Mouse (Mus musculus) forebrain, embryonic 11.5 days (tissue): Measurements from ENCODE around the gene Lrrk1. TPM values are rescaled to one million over a fixed set of nuclear protein-coding genes. Genes with fewer than 3 reads are reported as not detected.

Experiments used
- ATAC-seq: fragments of 200-750 bp; cut with Nextera tagmentation; replicated peaks from 2 replicates; pipeline ENCODE4 v1.8.0; 2017; ENCODE audit warnings: moderate TSS enrichment; ENCODE audit not compliant: low FRiP score
- DNase-seq: peaks from one replicate; pipeline ENCODE4 v3.0.0-alpha.2; 2017; ENCODE audit warnings: low spot score
- H3K27ac ChIP-seq: fragments of 300-500 bp; sonication (generic); 2 replicates; pipeline ENCODE4 v1.5.1; 2014; ENCODE audit warnings: low read depth, low read length
- H3K27me3 ChIP-seq: fragments of 300-500 bp; sonication (generic); 2 replicates; pipeline ENCODE4 v1.6.1; 2014; ENCODE audit warnings: mild to moderate bottlenecking, low read length, mixed read lengths; ENCODE audit not compliant: control insufficient read depth, insufficient read depth
- H3K36me3 ChIP-seq: fragments of 300-500 bp; sonication (generic); 2 replicates; pipeline ENCODE4 v1.6.1; 2014; ENCODE audit warnings: mild to moderate bottlenecking, low read length, moderate library complexity, mixed read lengths; ENCODE audit not compliant: control insufficient read depth, insufficient read depth
- H3K4me1 ChIP-seq: fragments of 300-500 bp; sonication (generic); replicated peaks from 2 replicates; pipeline ENCODE4 v1.6.1; 2014; ENCODE audit warnings: low read length, mixed read lengths; ENCODE audit not compliant: control insufficient read depth, insufficient read depth
- H3K4me2 ChIP-seq: fragments of 300-500 bp; sonication (generic); 2 replicates; pipeline ENCODE4 v1.6.1; 2014; ENCODE audit warnings: low read depth, mild to moderate bottlenecking, low read length, moderate library complexity, mixed read lengths; ENCODE audit not compliant: severe bottlenecking
- H3K4me3 ChIP-seq: fragments of 300-500 bp; sonication (generic); 2 replicates; pipeline ENCODE4 v1.5.1; 2014; ENCODE audit warnings: low read depth, low read length
- H3K9ac ChIP-seq: fragments of 300-500 bp; sonication (generic); 2 replicates; pipeline ENCODE4 v1.6.1; 2014; ENCODE audit warnings: low read length
- H3K9me3 ChIP-seq: fragments of 300-500 bp; sonication (generic); 2 replicates; pipeline ENCODE4 v1.6.1; 2016; ENCODE audit warnings: low read length, mixed read lengths; ENCODE audit not compliant: control insufficient read depth
- WGBS: fragments of 180-500 bp; shearing (Covaris S2); extraction: QIAGEN DNeasy Blood & Tissue Kit; methylation state at CpG from one replicate; pipeline ENCODE4 v1.1.7; 2014; 5-methylcytosine and 5-hydroxymethylcytosine counted together
- polyA plus RNA-seq: library from polyadenylated mRNA; unstranded; fragments of >200 nt; fragmentation: Nextera tagmentation; extraction: Ambion mirVana; gene quantifications from 2 replicates; pipeline ENCODE4 v1.2.1, GENCODE M21; 2014

Gene Lrrk1
- polyA plus RNA-seq, 1 experiment from 2014 or later = 3.3 TPM

DNA sequence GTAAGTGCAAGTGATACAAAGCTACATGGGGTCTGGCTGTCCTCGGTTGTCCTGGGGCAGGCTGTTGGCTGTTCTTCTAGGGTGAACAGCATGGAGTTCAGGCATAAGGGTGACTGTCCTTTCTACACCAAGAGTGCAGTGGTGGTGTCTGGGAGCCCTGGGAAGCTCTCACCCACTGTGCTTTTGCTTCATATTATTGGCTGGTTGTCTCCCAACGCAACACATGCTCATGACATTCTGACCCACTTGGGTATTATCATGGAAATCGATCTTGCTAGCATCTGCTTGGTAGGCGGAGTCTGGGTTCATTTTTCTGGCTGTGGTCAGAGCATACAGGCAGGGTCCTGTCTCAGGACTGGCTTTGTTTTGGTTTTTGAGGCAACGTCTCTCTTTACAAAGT lies 131.7 kb downstream of the Lrrk1 start:
- no peaks in the 10 kb centered on the region for H3K9me3 ChIP-seq
- H3K27me3 ChIP-seq = no peaks in the 10 kb centered on the region
- peak; percentile 14 for DNase-seq
- no peaks in the 10 kb centered on the region for H3K4me1 ChIP-seq
- no peak overlapping the region for H3K27ac ChIP-seq
- no peak for ATAC-seq
- no peaks in the 10 kb centered on the region for H3K36me3 ChIP-seq
- no peak overlapping the region for H3K4me2 ChIP-seq
- no peak overlapping the region for H3K4me3 ChIP-seq
- WGBS = 75% methylated on average over 5 of the region's 5 CpGs
- no peak overlapping the region for H3K9ac ChIP-seq

DNA sequence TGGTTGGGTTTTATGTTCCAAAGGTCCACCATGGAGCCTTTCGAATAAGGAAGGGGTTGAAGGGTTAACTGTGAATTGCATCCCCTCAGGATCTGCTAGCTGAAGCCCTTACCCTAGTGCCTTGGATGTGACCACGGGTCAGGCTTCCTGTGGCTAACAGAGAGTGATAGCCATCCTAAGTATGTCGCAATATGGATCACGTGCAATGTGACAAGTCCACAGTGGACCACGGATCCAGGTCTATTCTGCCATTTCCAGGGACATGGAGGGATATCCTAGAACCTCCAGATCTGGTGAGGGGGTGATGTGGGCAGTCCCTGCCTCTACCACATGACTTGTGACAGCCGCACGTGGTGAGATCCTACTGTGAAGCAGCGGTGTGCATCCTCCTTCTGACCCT lies 133.2 kb downstream of the Lrrk1 start:
- 90% methylated on average over 8 of the region's 8 CpGs for WGBS
- no peaks in the 10 kb centered on the region for H3K4me1 ChIP-seq
- H3K27me3 ChIP-seq = no peaks in the 10 kb centered on the region
- DNase-seq = peak; percentile 36
- H3K4me2 ChIP-seq = no peak overlapping the region
- no peaks in the 10 kb centered on the region for H3K9me3 ChIP-seq
- ATAC-seq = no peak
- H3K27ac ChIP-seq = no peak overlapping the region
- no peak overlapping the region for H3K9ac ChIP-seq
- no peak overlapping the region for H3K4me3 ChIP-seq
- H3K36me3 ChIP-seq = no peaks in the 10 kb centered on the region

DNA sequence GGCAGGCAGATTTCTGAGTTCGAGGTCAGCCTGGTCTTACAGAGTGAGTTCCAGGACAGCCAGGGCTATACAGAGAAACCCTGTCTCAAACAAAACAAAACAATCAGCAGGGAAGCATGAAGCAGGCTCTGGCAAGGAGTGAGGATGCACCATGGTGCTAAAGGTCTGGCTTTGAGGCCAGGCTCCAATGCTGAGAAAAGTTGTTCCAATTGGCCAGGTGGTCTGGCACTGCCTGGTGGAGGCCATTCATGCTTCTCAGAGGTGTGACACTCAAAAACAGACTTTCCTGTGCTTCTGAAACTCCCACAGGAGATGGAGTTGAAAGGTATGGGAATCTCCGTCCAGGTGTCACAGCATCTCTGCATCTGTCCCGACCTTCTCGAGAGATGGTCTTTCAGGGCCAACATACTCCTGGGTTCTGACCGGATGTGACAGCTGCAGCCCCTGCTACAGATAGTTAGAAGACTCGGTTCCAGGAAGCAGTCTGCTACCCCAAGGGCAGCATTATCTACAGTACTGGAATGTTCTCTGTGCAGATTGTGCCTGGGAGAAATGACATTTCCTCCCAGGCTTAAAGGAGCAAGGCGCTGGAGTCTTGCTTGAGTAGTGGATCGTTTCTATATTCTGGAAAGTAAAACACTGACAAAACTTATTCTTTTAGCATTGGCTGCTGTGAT lies 134.0 kb downstream of the Lrrk1 start:
- WGBS = 87% methylated on average over 8 of the region's 8 CpGs
- no peak overlapping the region for H3K9ac ChIP-seq
- no peak overlapping the region for H3K4me3 ChIP-seq
- no peaks in the 10 kb centered on the region for H3K4me1 ChIP-seq
- no peaks in the 10 kb centered on the region for H3K36me3 ChIP-seq
- no peak for ATAC-seq
- no peak overlapping the region for H3K4me2 ChIP-seq
- peak; percentile 17 for DNase-seq
- no peaks in the 10 kb centered on the region for H3K27me3 ChIP-seq
- H3K27ac ChIP-seq = no peak overlapping the region
- H3K9me3 ChIP-seq = no peaks in the 10 kb centered on the region

GRCm38 (mm10) chr7:66250030-66250429 lies 138.1 kb downstream of the Lrrk1 start:
- 33% methylated on average over 6 of the region's 6 CpGs for WGBS
- Histone ChIP-seq H3K27ac (no peak overlapping the region), H3K4me1 (peaks cover 10% of the 10 kb centered on the region; the same call in 1 of the 2 replicates), H3K9me3 (no peaks in the 10 kb centered on the region), H3K27me3 (no peaks in the 10 kb centered on the region), H3K36me3 (no peaks in the 10 kb centered on the region), H3K9ac (no peak overlapping the region), H3K4me3 (no peak overlapping the region), H3K4me2 (no peak overlapping the region)
- 0 out of 2 replicates have a peak, but pooled peaks have one; percentile 36 for ATAC-seq
- peak; percentile 80 for DNase-seq

DNA sequence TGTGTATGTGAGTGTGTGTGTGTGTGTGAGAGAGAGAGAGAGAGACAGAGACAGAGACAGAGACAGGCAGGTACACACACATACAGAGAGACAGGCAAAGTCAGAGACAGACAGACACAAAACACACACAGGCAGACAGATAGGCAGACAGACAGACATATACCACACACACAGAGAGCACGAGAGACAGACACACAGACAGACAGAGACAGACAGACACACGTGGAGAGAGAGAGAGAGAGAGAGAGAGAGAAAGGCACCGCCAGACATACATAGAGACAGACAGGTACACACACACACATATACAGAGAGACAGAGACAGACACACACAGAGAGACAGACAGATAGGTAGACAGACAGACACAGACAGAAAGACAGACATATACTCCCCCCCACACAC lies 138.7 kb downstream of the Lrrk1 start:
- Histone ChIP-seq H3K27ac (no peak overlapping the region), H3K4me2 (no peak overlapping the region), H3K9me3 (no peaks in the 10 kb centered on the region), H3K4me3 (no peak overlapping the region), H3K9ac (no peak overlapping the region), H3K4me1 (peaks cover 10% of the 10 kb centered on the region; the same call in 1 of the 2 replicates), H3K27me3 (no peaks in the 10 kb centered on the region), H3K36me3 (no peaks in the 10 kb centered on the region)
- ATAC-seq = no peak
- DNase-seq = peak; percentile 18
- 87% methylated on average over 3 of the region's 3 CpGs for WGBS

DNA sequence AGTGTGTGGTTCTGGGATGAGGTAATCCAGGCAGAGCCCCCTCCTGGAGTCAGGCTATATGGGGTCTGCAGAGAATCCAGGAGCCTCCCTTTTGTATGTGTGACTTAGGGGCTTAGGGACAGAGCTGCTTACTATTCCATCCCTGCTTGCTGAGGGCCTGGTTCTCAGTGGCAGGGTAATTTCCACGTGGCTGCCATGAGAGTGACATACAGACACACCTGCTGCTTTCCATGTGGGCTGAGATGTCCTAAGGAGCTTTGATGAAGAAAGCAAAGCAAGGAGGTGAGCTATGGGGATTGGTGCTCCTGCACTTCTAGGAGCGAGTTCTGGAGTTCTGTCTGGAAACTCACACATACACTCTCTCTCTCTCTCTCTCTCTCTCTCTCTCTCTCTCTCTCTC lies 139.1 kb downstream of the Lrrk1 start:
- H3K36me3 ChIP-seq = no peaks in the 10 kb centered on the region
- peaks cover 10% of the 10 kb centered on the region; the same call in 1 of the 2 replicates for H3K4me1 ChIP-seq
- no peak overlapping the region for H3K9ac ChIP-seq
- DNase-seq = peak; percentile 42
- WGBS = 46% methylated on average over 2 of the region's 2 CpGs
- no peak overlapping the region for H3K27ac ChIP-seq
- no peaks in the 10 kb centered on the region for H3K27me3 ChIP-seq
- H3K9me3 ChIP-seq = no peaks in the 10 kb centered on the region
- H3K4me3 ChIP-seq = no peak overlapping the region
- no peak overlapping the region for H3K4me2 ChIP-seq
- ATAC-seq = no peak

DNA sequence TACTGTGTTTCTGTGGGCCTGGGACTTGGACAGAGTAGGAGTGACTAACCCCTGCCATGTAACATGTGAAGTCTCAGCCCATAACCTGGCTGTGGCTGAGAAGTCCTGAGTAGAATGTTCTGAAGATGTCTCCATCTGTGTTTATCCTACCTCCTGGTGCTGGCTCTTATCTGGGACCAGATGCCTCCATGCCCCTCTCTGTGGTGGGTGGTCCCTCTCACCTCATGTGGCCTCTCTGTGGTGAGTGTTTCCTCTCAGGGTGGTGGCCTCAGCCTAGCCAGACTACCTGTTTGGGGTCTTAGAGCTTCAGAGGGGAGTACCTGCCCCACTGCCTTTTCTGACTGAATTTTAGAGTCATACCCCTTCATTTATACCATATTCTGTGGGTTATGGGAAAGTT lies 139.9 kb downstream of the Lrrk1 start:
- H3K27me3 ChIP-seq = no peaks in the 10 kb centered on the region
- no peak overlapping the region for H3K4me3 ChIP-seq
- ATAC-seq = no peak
- H3K4me2 ChIP-seq = no peak overlapping the region
- H3K36me3 ChIP-seq = no peaks in the 10 kb centered on the region
- H3K4me1 ChIP-seq = peaks cover 10% of the 10 kb centered on the region; the same call in 1 of the 2 replicates
- peak; percentile 39 for DNase-seq
- H3K27ac ChIP-seq = no peak overlapping the region
- no peak overlapping the region for H3K9ac ChIP-seq
- no peaks in the 10 kb centered on the region for H3K9me3 ChIP-seq

- Histone ChIP-seq H3K36me3 (no peaks in the 10 kb centered on the region), H3K4me3 (no peak overlapping the region), H3K9me3 (no peaks in the 10 kb centered on the region), H3K4me2 (no peak overlapping the region), H3K9ac (no peak overlapping the region; the same call in 1 of the 2 replicates), H3K4me1 (peaks cover 10% of the 10 kb centered on the region; the same call in 1 of the 2 replicates), H3K27ac (no peak overlapping the region), H3K27me3 (no peaks in the 10 kb centered on the region)
- 32% methylated on average over 12 of the region's 12 CpGs for WGBS
- DNase-seq = peak; percentile 67
- peak; percentile 76 for ATAC-seq
Measured at GRCm38 (mm10) chr7:66247274-66248021, 140.7 kb downstream of the Lrrk1 start.
